Mouse (Mus musculus) CH12.LX (cell line): ENCODE measurements around the gene Camk2n1. TPM values are rescaled to one million over a fixed set of nuclear protein-coding genes. Genes with fewer than 3 reads are reported as not detected.

Experiments used
- DNase-seq: peaks from one replicate; pipeline ENCODE4 v3.0.0-alpha.2; 2013; ENCODE audit errors: extremely low read depth
- H3K27ac ChIP-seq: 2 replicates; pipeline ENCODE4 v1.5.1; 2012; ENCODE audit warnings: low read depth, mild to moderate bottlenecking, control low read depth, moderate library complexity; ENCODE audit not compliant: insufficient read depth
- H3K27me3 ChIP-seq: replicated peaks from 2 replicates; pipeline ENCODE3; 2012; ENCODE audit warnings: inconsistent platforms
- H3K36me3 ChIP-seq, 2 experiments: replicated peaks in 1 of 2; 2 replicates each; pipeline versions ENCODE3 to v1.6.1; 2012; ENCODE audit warnings: inconsistent platforms in 1 of 2, low read length in 1 of 2, mild to moderate bottlenecking in 1 of 2, mixed read lengths in 1 of 2, moderate library complexity in 1 of 2; ENCODE audit not compliant: control insufficient read depth in 1 of 2, insufficient read depth in 1 of 2
- H3K4me1 ChIP-seq, 2 experiments: 2 replicates each; pipeline ENCODE4 v1.6.1; 2012; ENCODE audit warnings: inconsistent platforms in 1 of 2, moderate library complexity in 1 of 2; ENCODE audit not compliant: insufficient read depth in 2 of 2, control insufficient read depth in 1 of 2
- H3K4me2 ChIP-seq: 2 replicates; pipeline ENCODE4 v1.6.1; 2012; ENCODE audit warnings: low read depth, mild to moderate bottlenecking, control low read depth; ENCODE audit not compliant: poor library complexity, insufficient read depth, severe bottlenecking
- H3K4me3 ChIP-seq, 3 experiments: fragments of 150-350 bp in 1 of 3; sonication (generic) in 1 of 3; replicated peaks in 1 of 3; 2 replicates each; pipeline versions ENCODE3 to v1.5.1; 2011 to 2012; ENCODE audit warnings: low read depth in 2 of 3, low read length in 2 of 3, mild to moderate bottlenecking in 2 of 3, moderate library complexity in 2 of 3, control low read depth in 1 of 3, improper control_type of control experiment in 1 of 3, inconsistent platforms in 1 of 3, mixed read lengths in 1 of 3; ENCODE audit not compliant: poor library complexity in 1 of 3
- H3K79me2 ChIP-seq: replicated peaks from 2 replicates; pipeline ENCODE4 v1.6.1; 2012; ENCODE audit warnings: mild to moderate bottlenecking, moderate library complexity; ENCODE audit not compliant: control insufficient read depth, poor library complexity, insufficient read depth, severe bottlenecking; ENCODE audit errors: extremely low read depth
- H3K9ac ChIP-seq: 2 replicates; pipeline ENCODE4 v1.6.1; 2012; ENCODE audit warnings: low read depth, mild to moderate bottlenecking, control low read depth, moderate library complexity; ENCODE audit not compliant: insufficient read depth
- H3K9me3 ChIP-seq: replicated peaks from 2 replicates; pipeline ENCODE3; 2012; ENCODE audit warnings: low read length, inconsistent platforms, mixed read lengths
- BHLHE40 ChIP-seq: IDR thresholded peaks from 2 replicates; pipeline ENCODE4 v1.6.1; 2011; ENCODE audit warnings: mild to moderate bottlenecking, low read depth, low read length, improper control_type of control experiment
- CHD1 ChIP-seq: IDR thresholded peaks from 2 replicates; pipeline ENCODE4 v1.6.1; 2012; ENCODE audit warnings: low read depth, low read length, improper control_type of control experiment, inconsistent platforms
- ELF1 ChIP-seq: IDR thresholded peaks from 2 replicates; pipeline ENCODE4 v1.6.1; 2014; ENCODE audit warnings: low read depth, mild to moderate bottlenecking, inconsistent platforms, low read length, improper control_type of control experiment
- ETS1 ChIP-seq: conservative IDR thresholded peaks from 2 replicates; pipeline ENCODE4 v1.6.1; 2012; ENCODE audit warnings: low read depth, mild to moderate bottlenecking, inconsistent platforms, low read length, improper control_type of control experiment, moderate library complexity
- HCFC1 ChIP-seq: IDR thresholded peaks from 2 replicates; pipeline ENCODE4 v1.6.1; 2012; ENCODE audit warnings: low read depth, mild to moderate bottlenecking, inconsistent platforms, low read length, improper control_type of control experiment
- IRF4 ChIP-seq: IDR thresholded peaks from 2 replicates; pipeline ENCODE4 v1.6.1; 2014; ENCODE audit warnings: low read depth, mild to moderate bottlenecking, inconsistent platforms, low read length, improper control_type of control experiment
- JUN ChIP-seq: IDR thresholded peaks from 2 replicates; pipeline ENCODE4 v1.6.1; 2011; ENCODE audit warnings: low read depth, mild to moderate bottlenecking, low read length, improper control_type of control experiment, moderate library complexity; ENCODE audit not compliant: insufficient read depth
- JUND ChIP-seq: conservative IDR thresholded peaks from 2 replicates; pipeline ENCODE4 v1.6.1; 2011; ENCODE audit warnings: low read depth, low read length, improper control_type of control experiment
- KAT2A ChIP-seq: IDR thresholded peaks from 2 replicates; pipeline ENCODE4 v1.6.1; 2012; ENCODE audit warnings: low read length, improper control_type of control experiment, inconsistent platforms; ENCODE audit not compliant: insufficient replicate concordance
- MAX ChIP-seq: IDR thresholded peaks from 2 replicates; pipeline ENCODE4 v1.6.1; 2011; ENCODE audit warnings: low read length, improper control_type of control experiment
- MAZ ChIP-seq: IDR thresholded peaks from 2 replicates; pipeline ENCODE4 v1.6.1; 2012; ENCODE audit warnings: low read depth, mild to moderate bottlenecking, inconsistent platforms, low read length, improper control_type of control experiment, moderate library complexity
- MEF2A ChIP-seq: IDR thresholded peaks from 2 replicates; pipeline ENCODE4 v1.6.1; 2014; ENCODE audit warnings: low read depth, mild to moderate bottlenecking, inconsistent platforms, low read length, improper control_type of control experiment, borderline replicate concordance
- MYC ChIP-seq: IDR thresholded peaks from 2 replicates; pipeline ENCODE4 v1.6.1; 2011; ENCODE audit warnings: low read depth, mild to moderate bottlenecking, improper control_type of control experiment, low read length
- NELFE ChIP-seq: IDR thresholded peaks from 2 replicates; pipeline ENCODE4 v1.6.1; 2011; ENCODE audit warnings: low read depth, low read length, improper control_type of control experiment
- POLR2A ChIP-seq: IDR thresholded peaks from 2 replicates; pipeline ENCODE4 v1.6.1; 2011; ENCODE audit warnings: low read depth, mild to moderate bottlenecking, improper control_type of control experiment, low read length
- POLR2AphosphoS2 ChIP-seq: IDR thresholded peaks from 2 replicates; pipeline ENCODE4 v1.6.1; 2011; ENCODE audit warnings: low read depth, low read length, improper control_type of control experiment
- RAD21 ChIP-seq: IDR thresholded peaks from 2 replicates; pipeline ENCODE4 v1.6.1; 2011; ENCODE audit warnings: low read depth, mild to moderate bottlenecking, low read length, improper control_type of control experiment, moderate library complexity
- RCOR1 ChIP-seq: conservative IDR thresholded peaks from 2 replicates; pipeline ENCODE4 v1.6.1; 2012; ENCODE audit warnings: low read depth, mild to moderate bottlenecking, inconsistent platforms, low read length, improper control_type of control experiment
- SIN3A ChIP-seq: IDR thresholded peaks from 2 replicates; pipeline ENCODE4 v1.6.1; 2012; ENCODE audit warnings: low read length, improper control_type of control experiment, inconsistent platforms
- TBP ChIP-seq: conservative IDR thresholded peaks from 2 replicates; pipeline ENCODE4 v1.6.1; 2011; ENCODE audit warnings: low read depth, low read length, improper control_type of control experiment
- TCF12 ChIP-seq: IDR thresholded peaks from 2 replicates; pipeline ENCODE4 v1.6.1; 2014; ENCODE audit warnings: low read depth, mild to moderate bottlenecking, inconsistent platforms, low read length, improper control_type of control experiment
- ZC3H11A ChIP-seq: IDR thresholded peaks from 2 replicates; pipeline ENCODE4 v1.6.1; 2012; ENCODE audit warnings: low read depth, mild to moderate bottlenecking, inconsistent platforms, low read length, improper control_type of control experiment
- ZKSCAN1 ChIP-seq: IDR thresholded peaks from 2 replicates; pipeline ENCODE4 v1.6.1; 2012; ENCODE audit warnings: low read depth, inconsistent platforms, low read length, improper control_type of control experiment, borderline replicate concordance
- ZMIZ1 ChIP-seq: IDR thresholded peaks from 2 replicates; pipeline ENCODE4 v1.6.1; 2012; ENCODE audit warnings: low read depth, mild to moderate bottlenecking, inconsistent platforms, low read length, improper control_type of control experiment
- ZNF384 ChIP-seq: IDR thresholded peaks from 2 replicates; pipeline ENCODE4 v1.6.1; 2012; ENCODE audit warnings: low read depth, low read length, improper control_type of control experiment, inconsistent platforms
- dilution Hi-C: fragments of 300-500 bp; cut with MboI; formaldehyde crosslinking; loops from 2 replicates; pipeline ENCODE4 v1.14.3; 2020; ENCODE audit warnings: low sequenced_read_pairs; ENCODE audit not compliant: extremely low pct_unique_long_range_greater_than_20kb, extremely low pct_ligation_motif_present
- in situ Hi-C: fragments of 300-500 bp; cut with MboI; formaldehyde crosslinking; loops from 3 replicates; pipeline ENCODE4 v1.14.3; 2019; ENCODE audit warnings: low sequenced_read_pairs, low pct_ligation_motif_present, low pct_unique_long_range_greater_than_20kb, mixed read lengths
- polyA plus RNA-seq: library from polyadenylated mRNA; unstranded; fragments of >175 nt; gene quantifications from 2 replicates; pipeline ENCODE4 v1.2.1, GENCODE M21; 2012; ENCODE audit warnings: low read depth; ENCODE audit not compliant: insufficient read length
- total RNA-seq, 2 experiments: library from RNA; depleted of rRNA; stranded (reverse); fragments of 300-350 nt in 1 of 2; fragments of >200 nt in 1 of 2; gene quantifications; 2 replicates each; pipeline ENCODE4 v1.2.3; 2012 to 2014

Gene Camk2n1
- total and polyA plus RNA-seq, 3 experiments = 0.13 TPM; not detected in 2

- Histone ChIP-seq H3K36me3 (no peaks in the 10 kb centered on the region), H3K4me3 (no peak overlapping the region), H3K4me1 (peaks cover 18 to 55% of the 10 kb centered on the region in 2 experiments), H3K27ac (no peak overlapping the region), H3K27me3 (peaks cover 95% of the 10 kb centered on the region), H3K4me2 (no peak overlapping the region), H3K9ac (no peak overlapping the region), H3K9me3 (peaks cover 9% of the 10 kb centered on the region), H3K79me2 (no peaks in the 10 kb centered on the region)
- dilution Hi-C loops = no loop called here
- in situ Hi-C loops = no loop called here
- DNase-seq = no peak
- TF ChIP-seq MAZ = no peak
- no peak for TF ChIP-seq MAX
- TF ChIP-seq IRF4 = no peak
- TF ChIP-seq ZMIZ1 = no peak
- no peak for TF ChIP-seq NELFE
- no peak for TF ChIP-seq MYC
- TF ChIP-seq RCOR1 = no peak
- TF ChIP-seq KAT2A = no peak
- TF ChIP-seq RAD21 = no peak
- no peak for TF ChIP-seq POLR2AphosphoS2
- TF ChIP-seq ZC3H11A = no peak
- TF ChIP-seq ETS1 = no peak
- no peak for TF ChIP-seq ZNF384
- TF ChIP-seq TBP = no peak
- no peak for TF ChIP-seq JUN
- no peak for TF ChIP-seq SIN3A
- TF ChIP-seq ZKSCAN1 = no peak
- no peak for TF ChIP-seq TCF12
- TF ChIP-seq HCFC1 = no peak
These were observed 5.7 kb downstream of the Camk2n1 start for GRCm38 (mm10) chr4:138459775-138460174.

GRCm38 (mm10) chr4:138460910-138461309 is 6.8 kb downstream of the Camk2n1 start:
- Histone ChIP-seq H3K27me3 (peaks cover 94% of the 10 kb centered on the region), H3K9me3 (peaks cover 8% of the 10 kb centered on the region), H3K4me3 (no peak overlapping the region), H3K36me3 (no peaks in the 10 kb centered on the region), H3K9ac (no peak overlapping the region), H3K79me2 (no peaks in the 10 kb centered on the region), H3K27ac (no peak overlapping the region), H3K4me1 (peaks cover 18 to 54% of the 10 kb centered on the region in 2 experiments), H3K4me2 (no peak overlapping the region)
- no peak for TF ChIP-seq ZMIZ1
- no peak for TF ChIP-seq ELF1
- TF ChIP-seq POLR2A = no peak
- TF ChIP-seq BHLHE40 = no peak
- no peak for TF ChIP-seq HCFC1
- no peak for TF ChIP-seq JUND
- no peak for TF ChIP-seq MYC
- TF ChIP-seq MAX = no peak
- TF ChIP-seq MAZ = no peak
- no peak for TF ChIP-seq TCF12
- TF ChIP-seq SIN3A = no peak
- TF ChIP-seq KAT2A = no peak
- no peak for TF ChIP-seq MEF2A
- no peak for TF ChIP-seq CHD1
- no peak for TF ChIP-seq IRF4
- TF ChIP-seq RAD21 = no peak
- dilution Hi-C loops = no loop called here
- in situ Hi-C loops = no loop called here
- DNase-seq = no peak
